Mouse (Mus musculus): ENCODE measurements around the gene Trp63.

- TF ChIP-seq CTCF (IDR thresholded peaks at IDR 0.05; ENCODE audit: insufficient read depth, low read length), result no peak
- TF ChIP-seq POLR2A (IDR thresholded peaks at IDR 0.05; ENCODE audit: borderline replicate concordance, extremely low read depth, low read depth, low read length), result no peak
These were observed 17.7 kb downstream of the Trp63 start for GRCm38 (mm10) chr16:25701252-25701651.

Measured in lung, adult 2 months (tissue).